Mouse (Mus musculus): ENCODE measurements at regions not wholly inside any gene's neighbourhood (a gene's known extent, or its start where the extent isn't known, plus 50 kb on each side); places are given as distances from the start of the nearest gene placed in this dataset.

- DNase-seq (ENCODE audit: low spot score in 2 of 2), result no peak
- intact Hi-C loops (cut with DNase I), result loop anchor here (10.0 kb wide), 1 partner anchor 164 kb away; no protein-coding TSS in a partner anchor
Measured at GRCm38 (mm10) chr4:110120761-110121160, 142.9 kb downstream of the Dmrta2 start.

- intact Hi-C loops (cut with DNase I), result loop anchor here (10.0 kb wide), 1 partner anchor 163 kb away; no protein-coding TSS in a partner anchor
- no peak for DNase-seq (ENCODE audit: low spot score in 2 of 2)
Measured at GRCm38 (mm10) chr4:110121447-110121846, 143.6 kb downstream of the Dmrta2 start.

- intact Hi-C loops (cut with DNase I), result loop anchor here (10.0 kb wide), 1 partner anchor 160 kb away; no protein-coding TSS in a partner anchor
- no peak for DNase-seq (ENCODE audit: low spot score in 2 of 2)
Measured at GRCm38 (mm10) chr4:110125067-110125784, 147.4 kb downstream of the Dmrta2 start.

- intact Hi-C loops (cut with DNase I), result loop anchor here (10.0 kb wide), 1 partner anchor 157 kb away; no protein-coding TSS in a partner anchor
- DNase-seq (ENCODE audit: low spot score in 2 of 2), result no peak
Measured at GRCm38 (mm10) chr4:110127941-110128520, 150.2 kb downstream of the Dmrta2 start.

GRCm38 (mm10) chr4:110128918-110129317 lies 151.1 kb downstream of the Dmrta2 start:
- peak; percentile 70 to 77 for DNase-seq (ENCODE audit: low spot score in 2 of 2)
- intact Hi-C loops (cut with DNase I), result loop anchor here (10.0 kb wide), 1 partner anchor 156 kb away; no protein-coding TSS in a partner anchor

GRCm38 (mm10) chr4:110129518-110129917 lies 151.7 kb downstream of the Dmrta2 start:
- DNase-seq (ENCODE audit: low spot score in 2 of 2), result no peak
- intact Hi-C loops (cut with DNase I), result loop anchor here (10.0 kb wide), 1 partner anchor 155 kb away; no protein-coding TSS in a partner anchor

- intact Hi-C loops (cut with DNase I), result no loop called here
Measured at GRCm38 (mm10) chr4:110132061-110132460, 154.2 kb downstream of the Dmrta2 start.

GRCm38 (mm10) chr4:110134036-110134435 lies 156.2 kb downstream of the Dmrta2 start:
- intact Hi-C loops (cut with DNase I), result no loop called here
- DNase-seq (ENCODE audit: low spot score in 2 of 2), result no peak

More at GRCm38 (mm10) chr4:110132061-110132460, 154.2 kb downstream of the Dmrta2 start:
- no peak for DNase-seq (ENCODE audit: low spot score in 2 of 2)

- intact Hi-C loops (cut with DNase I), result no loop called here
- DNase-seq (ENCODE audit: low spot score in 2 of 2), result no peak
Measured at GRCm38 (mm10) chr4:110145229-110145628, 167.4 kb downstream of the Dmrta2 start.

GRCm38 (mm10) chr4:110152103-110152946 lies 174.5 kb downstream of the Dmrta2 start:
- DNase-seq (ENCODE audit: low spot score in 2 of 2), result peak; percentile 17 to 18
- intact Hi-C loops (cut with DNase I), result no loop called here

All from left cerebral cortex, postnatal 36 days (tissue).